Mouse (Mus musculus) intestine, embryonic 15.5 days (tissue): ENCODE results near the gene Srek1. TPM values are rescaled to one million over a fixed set of nuclear protein-coding genes. Genes with fewer than 3 reads are reported as not detected.

Experiments
- ATAC-seq: fragments of 200-750 bp; cut with Nextera tagmentation; 2 replicates; pipeline ENCODE4 v1.8.0; 2017; ENCODE audit warnings: moderate TSS enrichment, moderate library complexity
- H3K27ac ChIP-seq: fragments of 300-500 bp; sonication (generic); 2 replicates; pipeline ENCODE4 v1.5.1; 2015; ENCODE audit warnings: mild to moderate bottlenecking, inconsistent platforms
- H3K27me3 ChIP-seq: fragments of 300-500 bp; sonication (generic); replicated peaks from 2 replicates; pipeline ENCODE4 v1.6.1; 2015; ENCODE audit warnings: inconsistent platforms
- H3K36me3 ChIP-seq: fragments of 300-500 bp; sonication (generic); 2 replicates; pipeline ENCODE4 v1.6.1; 2015; ENCODE audit warnings: inconsistent platforms
- H3K4me1 ChIP-seq: fragments of 300-500 bp; sonication (generic); replicated peaks from 2 replicates; pipeline ENCODE4 v1.6.1; 2015; ENCODE audit warnings: inconsistent platforms
- H3K4me2 ChIP-seq: fragments of 300-500 bp; sonication (generic); replicated peaks from 2 replicates; pipeline ENCODE4 v1.6.1; 2015; ENCODE audit warnings: mild to moderate bottlenecking, inconsistent platforms
- H3K4me3 ChIP-seq: fragments of 300-500 bp; sonication (generic); replicated peaks from 2 replicates; pipeline ENCODE4 v1.5.1; 2015; ENCODE audit warnings: inconsistent platforms
- H3K9ac ChIP-seq: fragments of 300-500 bp; sonication (generic); 2 replicates; pipeline ENCODE4 v1.6.1; 2015; ENCODE audit warnings: inconsistent platforms
- H3K9me3 ChIP-seq: fragments of 300-500 bp; sonication (generic); 2 replicates; pipeline ENCODE4 v1.6.1; 2016; ENCODE audit warnings: inconsistent platforms
- WGBS: fragments of 180-500 bp; shearing (Covaris S2); methylation state at CpG from one replicate; pipeline ENCODE4 v1.1.7; 2015; 5-methylcytosine and 5-hydroxymethylcytosine counted together
- polyA plus RNA-seq: library from polyadenylated mRNA; unstranded; fragments of >200 nt; fragmentation: Nextera tagmentation; extraction: Ambion mirVana; gene quantifications from 2 replicates; pipeline ENCODE4 v1.2.1, GENCODE M21; 2015

The Srek1 gene
- 56.6 and 74.2 TPM in 2 replicates for polyA plus RNA-seq

- peak; percentile 98 for ATAC-seq
- no peaks in the 10 kb centered on the region for H3K27me3 ChIP-seq
- WGBS, result under 1% methylated on average over 81 of the region's 81 CpGs
- peak within 1 kb of the TSS; percentile 99 for H3K27ac ChIP-seq
- H3K9me3 ChIP-seq, result no peaks in the 10 kb centered on the region
- H3K4me3 ChIP-seq, result peak within 1 kb of the TSS; percentile 73
- 0 out of 2 replicates have a peak, but pooled peaks cover 7% of the 10 kb centered on the region for H3K4me1 ChIP-seq
- H3K4me2 ChIP-seq, result peak within 1 kb of the TSS; percentile 60
- H3K36me3 ChIP-seq, result no peaks in the 10 kb centered on the region
- peak within 1 kb of the TSS; percentile 85 for H3K9ac ChIP-seq
These were observed at the start of gene Srek1 for GRCm38 (mm10) chr13:103774119-103774757. Gene Srek1, minus strand, starts transcription at chr13:103774608.

GRCm38 (mm10) chr13:103822270-103822669, 47.9 kb upstream of the Srek1 start:
- Histone ChIP-seq H3K36me3 (0 out of 2 replicates have a peak, but pooled peaks cover 4% of the 10 kb centered on the region), H3K27me3 (no peaks in the 10 kb centered on the region), H3K27ac (no peak overlapping the region), H3K4me1 (no peaks in the 10 kb centered on the region), H3K4me3 (no peak overlapping the region), H3K4me2 (no peak overlapping the region), H3K9me3 (no peaks in the 10 kb centered on the region), H3K9ac (no peak overlapping the region)
- ATAC-seq, result no peak
- WGBS, result 88% methylated on average over 1 of the region's 1 CpGs

- H3K9ac ChIP-seq, result no peak overlapping the region
- H3K9me3 ChIP-seq, result no peaks in the 10 kb centered on the region
- 81% methylated on average over 5 of the region's 5 CpGs for WGBS
- ATAC-seq, result no peak
- 0 out of 2 replicates have a peak, but pooled peaks cover 4% of the 10 kb centered on the region for H3K36me3 ChIP-seq
- no peak overlapping the region for H3K27ac ChIP-seq
- H3K4me2 ChIP-seq, result no peak overlapping the region
- no peaks in the 10 kb centered on the region for H3K27me3 ChIP-seq
- no peaks in the 10 kb centered on the region for H3K4me1 ChIP-seq
- H3K4me3 ChIP-seq, result no peak overlapping the region
These were observed 45.0 kb upstream of the Srek1 start for GRCm38 (mm10) chr13:103819377-103819776.

GRCm38 (mm10) chr13:103817935-103818334, 43.5 kb upstream of the Srek1 start:
- no peaks in the 10 kb centered on the region for H3K4me1 ChIP-seq
- 89% methylated on average over 3 of the region's 3 CpGs for WGBS

GRCm38 (mm10) chr13:103807464-103807863, 33.1 kb upstream of the Srek1 start:
- ATAC-seq, result 0 out of 2 replicates have a peak, but pooled peaks have one; percentile 17
- 65% methylated on average over 5 of the region's 5 CpGs for WGBS
- H3K4me2 ChIP-seq, result no peak overlapping the region

More at GRCm38 (mm10) chr13:103817935-103818334, 43.5 kb upstream of the Srek1 start:
- H3K9ac ChIP-seq, result no peak overlapping the region
- H3K9me3 ChIP-seq, result no peaks in the 10 kb centered on the region
- H3K27ac ChIP-seq, result no peak overlapping the region
- ATAC-seq, result no peak
- no peak overlapping the region for H3K4me3 ChIP-seq
- H3K4me2 ChIP-seq, result no peak overlapping the region
- no peaks in the 10 kb centered on the region for H3K27me3 ChIP-seq
- H3K36me3 ChIP-seq, result 0 out of 2 replicates have a peak, but pooled peaks cover 4% of the 10 kb centered on the region

GRCm38 (mm10) chr13:103806210-103806851, 31.9 kb upstream of the Srek1 start:
- no peak overlapping the region for H3K4me2 ChIP-seq
- H3K9ac ChIP-seq, result no peak overlapping the region
- no peaks in the 10 kb centered on the region for H3K9me3 ChIP-seq
- ATAC-seq, result no peak
- no peak overlapping the region for H3K4me3 ChIP-seq
- H3K27ac ChIP-seq, result no peak overlapping the region
- H3K27me3 ChIP-seq, result no peaks in the 10 kb centered on the region
- 0 out of 2 replicates have a peak, but pooled peaks cover 2% of the 10 kb centered on the region for H3K36me3 ChIP-seq
- no peaks in the 10 kb centered on the region; the same call in 1 of the 2 replicates for H3K4me1 ChIP-seq
- WGBS, result 62% methylated on average over 6 of the region's 6 CpGs

More at GRCm38 (mm10) chr13:103807464-103807863, 33.1 kb upstream of the Srek1 start:
- Histone ChIP-seq H3K27ac (no peak overlapping the region), H3K9me3 (no peaks in the 10 kb centered on the region), H3K27me3 (no peaks in the 10 kb centered on the region), H3K9ac (no peak overlapping the region), H3K4me3 (no peak overlapping the region), H3K4me1 (no peaks in the 10 kb centered on the region; the same call in 1 of the 2 replicates), H3K36me3 (0 out of 2 replicates have a peak, but pooled peaks cover 2% of the 10 kb centered on the region)

GRCm38 (mm10) chr13:103803721-103804120, 29.3 kb upstream of the Srek1 start:
- no peak for ATAC-seq
- WGBS, result 73% methylated on average over 5 of the region's 5 CpGs
- Histone ChIP-seq H3K4me1 (no peaks in the 10 kb centered on the region; the same call in 1 of the 2 replicates), H3K27ac (no peak overlapping the region), H3K4me3 (no peak overlapping the region), H3K9me3 (no peaks in the 10 kb centered on the region), H3K27me3 (no peaks in the 10 kb centered on the region), H3K9ac (no peak overlapping the region), H3K4me2 (no peak overlapping the region), H3K36me3 (no peaks in the 10 kb centered on the region)

GRCm38 (mm10) chr13:103801021-103801420, 26.6 kb upstream of the Srek1 start:
- no peak for ATAC-seq
- no peaks in the 10 kb centered on the region for H3K27me3 ChIP-seq
- H3K27ac ChIP-seq, result no peak overlapping the region
- H3K9ac ChIP-seq, result no peak overlapping the region
- H3K36me3 ChIP-seq, result no peaks in the 10 kb centered on the region
- WGBS, result 80% methylated on average over 1 of the region's 1 CpGs
- no peaks in the 10 kb centered on the region for H3K9me3 ChIP-seq
- no peaks in the 10 kb centered on the region for H3K4me1 ChIP-seq
- H3K4me3 ChIP-seq, result no peak overlapping the region
- no peak overlapping the region for H3K4me2 ChIP-seq

- Histone ChIP-seq H3K36me3 (no peaks in the 10 kb centered on the region), H3K4me1 (no peaks in the 10 kb centered on the region), H3K27ac (no peak overlapping the region), H3K9me3 (no peaks in the 10 kb centered on the region), H3K9ac (no peak overlapping the region), H3K27me3 (no peaks in the 10 kb centered on the region), H3K4me2 (no peak overlapping the region), H3K4me3 (no peak overlapping the region)
- 84% methylated on average over 9 of the region's 9 CpGs for WGBS
- no peak for ATAC-seq
These were observed 20.5 kb upstream of the Srek1 start for GRCm38 (mm10) chr13:103794688-103795543.

- 33% methylated on average over 11 of the region's 11 CpGs for WGBS
- 0 out of 2 replicates have a peak, but pooled peaks have one; percentile 34 for ATAC-seq
- Histone ChIP-seq H3K9ac (no peak overlapping the region), H3K4me1 (no peaks in the 10 kb centered on the region), H3K27me3 (no peaks in the 10 kb centered on the region), H3K27ac (no peak overlapping the region), H3K36me3 (no peaks in the 10 kb centered on the region), H3K4me3 (no peak overlapping the region), H3K4me2 (no peak overlapping the region), H3K9me3 (no peaks in the 10 kb centered on the region)
These were observed 5.6 kb upstream of the Srek1 start for GRCm38 (mm10) chr13:103779922-103780585.

- 68% methylated on average over 8 of the region's 8 CpGs for WGBS
- H3K9ac ChIP-seq, result no peak overlapping the region
- no peak overlapping the region for H3K4me2 ChIP-seq
- 0 out of 2 replicates have a peak, but pooled peaks cover 3% of the 10 kb centered on the region for H3K4me1 ChIP-seq
- no peaks in the 10 kb centered on the region for H3K36me3 ChIP-seq
- no peaks in the 10 kb centered on the region for H3K27me3 ChIP-seq
- no peak for ATAC-seq
- H3K4me3 ChIP-seq, result no peak overlapping the region
- H3K9me3 ChIP-seq, result no peaks in the 10 kb centered on the region
- H3K27ac ChIP-seq, result no peak overlapping the region
These were observed 2.7 kb upstream of the Srek1 start for GRCm38 (mm10) chr13:103777126-103777525.
